Mouse (Mus musculus) small intestine, adult 2 months (tissue): ENCODE measurements around the gene Ccne1. TPM values are rescaled to one million over a fixed set of nuclear protein-coding genes. Genes with fewer than 3 reads are reported as not detected.
A peak's percentile ranks its signal among the peaks of the same experiment; 100 is the strongest.

Experiments
- H3K27ac ChIP-seq: fragments of 200-500 bp; 2 replicates; pipeline ENCODE4 v1.5.1; 2012; ENCODE audit warnings: low read depth, low read length, control low read depth, inconsistent platforms; ENCODE audit not compliant: insufficient read depth
- H3K27me3 ChIP-seq: fragments of 200-500 bp; 2 replicates; pipeline ENCODE4 v1.6.1; 2012; ENCODE audit warnings: mild to moderate bottlenecking, moderate library complexity, low read length, inconsistent platforms; ENCODE audit not compliant: control insufficient read depth, insufficient read depth
- H3K36me3 ChIP-seq: fragments of 200-500 bp; 2 replicates; pipeline ENCODE4 v1.6.1; 2012; ENCODE audit warnings: mild to moderate bottlenecking, low read length, control low read depth, inconsistent platforms; ENCODE audit not compliant: control insufficient read depth, insufficient read depth
- H3K4me1 ChIP-seq: fragments of 200-500 bp; 2 replicates; pipeline ENCODE4 v1.6.1; 2012; ENCODE audit warnings: low read length, inconsistent platforms, mixed read lengths; ENCODE audit not compliant: control insufficient read depth, insufficient read depth, insufficient read length
- H3K4me3 ChIP-seq: fragments of 200-500 bp; 2 replicates; pipeline ENCODE4 v1.5.1; 2012; ENCODE audit warnings: low read depth, mild to moderate bottlenecking, control low read depth, inconsistent platforms, low read length, moderate library complexity
- CTCF ChIP-seq: fragments of 200-500 bp; IDR thresholded peaks from 2 replicates; pipeline ENCODE4 v1.5.1; 2012; ENCODE audit warnings: low read depth, mild to moderate bottlenecking, control low read depth, inconsistent platforms, low read length, moderate library complexity, mixed read lengths; ENCODE audit not compliant: insufficient replicate concordance, insufficient read length; ENCODE audit errors: extremely low read depth
- POLR2A ChIP-seq: fragments of 200-500 bp; IDR thresholded peaks from 2 replicates; pipeline ENCODE4 v1.6.1; 2012; ENCODE audit warnings: low read depth, mild to moderate bottlenecking, control low read depth, inconsistent platforms, low read length, moderate library complexity
- WGBS: fragments of 180-500 bp; shearing (Covaris S2); methylation state at CpG from one replicate; pipeline ENCODE4 v1.1.7; 2018; 5-methylcytosine and 5-hydroxymethylcytosine counted together
- polyA plus RNA-seq: library from polyadenylated mRNA; depleted of rRNA; stranded (reverse); fragments of >200 nt; gene quantifications from 2 replicates; pipeline ENCODE4 v1.2.3, GENCODE M21; 2012

Gene Ccne1
- polyA plus RNA-seq, 1 experiment: 5.0 TPM

- Histone ChIP-seq H3K27ac (no peak overlapping the region), H3K36me3 (no peaks in the 10 kb centered on the region), H3K4me3 (no peak overlapping the region), H3K4me1 (peaks cover 2% of the 10 kb centered on the region; the same call in 1 of the 2 replicates), H3K27me3 (no peaks in the 10 kb centered on the region)
- 46% methylated on average over 5 of the region's 5 CpGs for WGBS
- TF ChIP-seq POLR2A (no peak), CTCF (no peak)
Measured at GRCm38 (mm10) chr7:38071065-38071464, 36.3 kb downstream of the Ccne1 start.

- TF ChIP-seq POLR2A (no peak), CTCF (no peak)
- no peak overlapping the region for H3K27ac ChIP-seq
- H3K4me3 ChIP-seq: no peak overlapping the region
- H3K4me1 ChIP-seq: peaks cover 2% of the 10 kb centered on the region; the same call in 1 of the 2 replicates
- WGBS: 42% methylated on average over 2 of the region's 2 CpGs
- no peaks in the 10 kb centered on the region for H3K27me3 ChIP-seq
- no peaks in the 10 kb centered on the region for H3K36me3 ChIP-seq
Measured at GRCm38 (mm10) chr7:38070663-38071062, 36.7 kb downstream of the Ccne1 start.

GRCm38 (mm10) chr7:38064431-38064830 is 42.9 kb downstream of the Ccne1 start:
- TF ChIP-seq CTCF (no peak), POLR2A (no peak)
- Histone ChIP-seq H3K27ac (no peak overlapping the region), H3K27me3 (no peaks in the 10 kb centered on the region), H3K36me3 (no peaks in the 10 kb centered on the region), H3K4me3 (no peak overlapping the region), H3K4me1 (peaks cover 7% of the 10 kb centered on the region; the same call in 1 of the 2 replicates)
- 17% methylated on average over 4 of the region's 4 CpGs for WGBS

GRCm38 (mm10) chr7:38061060-38061970 is 46.0 kb downstream of the Ccne1 start:
- Histone ChIP-seq H3K4me1 (0 out of 2 replicates have a peak, but pooled peaks cover 5% of the 10 kb centered on the region), H3K27me3 (no peaks in the 10 kb centered on the region), H3K4me3 (peak overlapping the region; percentile 64), H3K27ac (no peak overlapping the region), H3K36me3 (no peaks in the 10 kb centered on the region)
- 4% methylated on average over 57 of the region's 57 CpGs for WGBS
- TF ChIP-seq POLR2A (no peak), CTCF (peak; percentile 83)

- Histone ChIP-seq H3K4me1 (0 out of 2 replicates have a peak, but pooled peaks cover 5% of the 10 kb centered on the region), H3K27me3 (no peaks in the 10 kb centered on the region)
- 71% methylated on average over 8 of the region's 8 CpGs for WGBS
Measured at GRCm38 (mm10) chr7:38059636-38060330, 47.6 kb downstream of the Ccne1 start.

GRCm38 (mm10) chr7:38059096-38059495 is 48.2 kb downstream of the Ccne1 start:
- no peaks in the 10 kb centered on the region for H3K36me3 ChIP-seq
- H3K27me3 ChIP-seq: no peaks in the 10 kb centered on the region
- TF ChIP-seq POLR2A (no peak), CTCF (no peak)
- WGBS: 27% methylated on average over 7 of the region's 7 CpGs
- H3K4me3 ChIP-seq: no peak overlapping the region
- 0 out of 2 replicates have a peak, but pooled peaks cover 5% of the 10 kb centered on the region for H3K4me1 ChIP-seq
- H3K27ac ChIP-seq: no peak overlapping the region

More at GRCm38 (mm10) chr7:38059636-38060330, 47.6 kb downstream of the Ccne1 start:
- no peaks in the 10 kb centered on the region for H3K36me3 ChIP-seq
- H3K27ac ChIP-seq: no peak overlapping the region
- H3K4me3 ChIP-seq: no peak overlapping the region
- TF ChIP-seq CTCF: no peak
- no peak for TF ChIP-seq POLR2A

- H3K27ac ChIP-seq: no peak overlapping the region
- no peaks in the 10 kb centered on the region for H3K27me3 ChIP-seq
- H3K4me1 ChIP-seq: no peaks in the 10 kb centered on the region
- 70% methylated on average over 2 of the region's 2 CpGs for WGBS
- TF ChIP-seq CTCF (no peak), POLR2A (no peak)
- H3K4me3 ChIP-seq: no peak overlapping the region
- no peaks in the 10 kb centered on the region for H3K36me3 ChIP-seq
Measured at GRCm38 (mm10) chr7:38055996-38056395, 51.3 kb downstream of the Ccne1 start.
